Mouse (Mus musculus): ENCODE measurements around the gene Prr18. TPM values are rescaled to one million over a fixed set of nuclear protein-coding genes. Genes with fewer than 3 reads are reported as not detected.

Gene Prr18
- polyA plus RNA-seq, 2 experiments: 0.28 to 1.0 TPM

DNA sequence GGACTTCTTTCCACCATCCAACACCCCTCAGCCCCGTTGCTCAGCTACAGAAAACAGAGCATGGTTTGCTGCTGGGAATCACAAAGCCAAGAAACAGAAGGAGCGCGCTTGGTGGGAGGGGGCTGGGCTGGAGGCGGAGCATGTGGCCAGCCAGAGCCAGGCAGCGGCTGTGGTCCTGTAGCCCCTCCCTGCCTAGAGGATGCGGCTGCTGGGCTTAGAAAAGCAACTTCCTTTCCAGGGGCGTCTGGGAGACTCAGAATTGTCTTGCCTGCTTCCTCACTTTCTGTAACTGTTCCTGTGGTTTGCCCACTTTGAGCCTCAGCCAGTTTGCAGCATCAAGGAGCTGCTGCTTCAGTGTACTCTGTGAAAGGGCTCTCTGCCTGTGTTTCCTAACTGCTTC is 34.6 kb downstream of the Prr18 start:
- H3K9me3 ChIP-seq (ENCODE audit: control insufficient read depth, low read length): no peaks in the 10 kb centered on the region
- H3K4me1 ChIP-seq (ENCODE audit: control insufficient read depth, insufficient read depth, low read length): peaks cover 30% of the 10 kb centered on the region
- WGBS: 2% methylated on average over 7 of the region's 7 CpGs
- peak overlapping the region; percentile 54 for H3K9ac ChIP-seq (ENCODE audit: low read depth, low read length, severe bottlenecking)
- H3K4me2 ChIP-seq (replicated peaks; ENCODE audit: low read depth, low read length, severe bottlenecking): peak overlapping the region; percentile 69
- TF ChIP-seq POLR2A (IDR thresholded peaks at IDR 0.05; ENCODE audit: borderline replicate concordance, extremely low read depth, insufficient read depth, insufficient read length): peak; percentile 27; the same call in 1 of the 2 replicates
- peak overlapping the region; percentile 31 for H3K4me3 ChIP-seq (replicated peaks; ENCODE audit: low read length)
- peak overlapping the region; percentile 81 for H3K27ac ChIP-seq (replicated peaks; ENCODE audit: low read depth, low read length)
- DNase-seq (ENCODE audit: low spot score): peak; percentile 86
- no peaks in the 10 kb centered on the region for H3K27me3 ChIP-seq (ENCODE audit: control insufficient read depth, insufficient read depth, low read length)
- peak; percentile 76 for ATAC-seq (ENCODE audit: low FRiP score, low read depth)
- H3K36me3 ChIP-seq (ENCODE audit: control insufficient read depth, insufficient read depth, low read length): no peaks in the 10 kb centered on the region

DNA sequence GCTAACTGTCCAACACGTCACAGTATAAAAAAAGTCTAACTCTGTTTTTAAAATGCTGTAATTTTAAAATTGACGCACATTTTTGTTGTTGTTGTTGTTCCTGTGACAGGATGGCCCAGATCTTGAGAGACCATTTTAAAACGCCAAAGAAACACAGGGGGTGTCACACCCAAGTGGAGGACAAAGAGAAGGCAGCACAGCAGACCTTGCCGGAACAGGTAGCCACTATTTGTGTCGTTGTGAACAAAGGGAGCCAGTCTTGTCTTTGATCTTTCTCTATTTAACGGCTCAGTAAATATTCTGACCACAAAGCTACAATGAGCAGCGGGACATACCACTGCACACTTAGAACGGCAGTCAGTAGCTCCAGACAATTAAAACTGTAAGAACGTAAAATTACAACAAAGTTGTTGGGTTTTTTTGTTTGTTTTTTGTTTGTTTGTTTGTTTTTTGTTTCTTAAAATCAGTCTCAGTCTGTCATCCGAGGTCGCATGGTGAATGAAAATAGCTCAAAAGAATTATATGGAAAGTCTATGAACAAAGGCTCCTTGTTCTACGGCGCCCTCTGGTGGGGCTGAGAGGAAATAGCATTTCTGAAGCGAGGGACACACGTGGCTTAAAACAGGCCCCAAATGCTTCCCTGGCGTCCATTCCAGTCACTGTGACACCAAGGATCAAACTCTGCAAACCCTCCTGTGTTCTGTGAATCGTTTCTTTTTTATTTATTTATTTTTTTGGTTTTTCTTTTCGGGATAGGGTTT is 35.2 kb downstream of the Prr18 start:
- Histone ChIP-seq H3K9me3 (ENCODE audit: control insufficient read depth, low read length) (no peaks in the 10 kb centered on the region), H3K36me3 (ENCODE audit: control insufficient read depth, insufficient read depth, low read length) (no peaks in the 10 kb centered on the region), H3K4me2 (replicated peaks; ENCODE audit: low read depth, low read length, severe bottlenecking) (peak overlapping the region; percentile 69), H3K27ac (replicated peaks; ENCODE audit: low read depth, low read length) (peak overlapping the region; percentile 81), H3K9ac (ENCODE audit: low read depth, low read length, severe bottlenecking) (peak overlapping the region; percentile 54), H3K4me3 (replicated peaks; ENCODE audit: low read length) (peak overlapping the region; percentile 31), H3K4me1 (ENCODE audit: control insufficient read depth, insufficient read depth, low read length) (peaks cover 24% of the 10 kb centered on the region), H3K27me3 (ENCODE audit: control insufficient read depth, insufficient read depth, low read length) (no peaks in the 10 kb centered on the region)
- ATAC-seq (ENCODE audit: low FRiP score, low read depth): peak; percentile 72
- no peak for TF ChIP-seq POLR2A (IDR thresholded peaks at IDR 0.05; ENCODE audit: borderline replicate concordance, extremely low read depth, insufficient read depth, insufficient read length)
- WGBS: 2% methylated on average over 18 of the region's 18 CpGs
- peak; percentile 71 for DNase-seq (ENCODE audit: low spot score)

DNA sequence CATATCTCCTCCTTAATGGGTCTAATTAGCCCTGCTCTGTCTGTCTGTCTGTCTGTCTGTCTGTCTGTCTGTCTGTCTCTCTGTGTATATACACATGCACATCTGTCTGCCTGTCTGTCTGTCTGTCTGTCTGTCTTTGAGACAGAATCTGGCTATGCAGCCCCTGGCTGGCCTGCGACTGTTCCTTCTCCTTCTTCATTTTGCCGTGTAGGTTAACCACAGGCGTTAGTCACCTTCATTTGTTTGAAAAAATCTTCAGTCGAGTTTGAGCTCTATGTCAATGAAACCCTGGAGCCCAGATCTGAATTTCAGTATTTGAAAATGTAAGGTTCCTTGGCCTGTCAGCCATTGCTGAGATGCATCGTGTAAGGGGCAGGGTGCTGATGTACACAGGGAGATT is 40.0 kb downstream of the Prr18 start:
- no peaks in the 10 kb centered on the region for H3K36me3 ChIP-seq (ENCODE audit: control insufficient read depth, insufficient read depth, low read length)
- peaks cover 2% of the 10 kb centered on the region; the same call in 1 of the 2 replicates for H3K4me1 ChIP-seq (ENCODE audit: control insufficient read depth, insufficient read depth, low read length)
- H3K27me3 ChIP-seq (ENCODE audit: control insufficient read depth, insufficient read depth, low read length): no peaks in the 10 kb centered on the region
- 62% methylated on average over 5 of the region's 5 CpGs for WGBS
- H3K27ac ChIP-seq (replicated peaks; ENCODE audit: low read depth, low read length): no peak overlapping the region
- no peak overlapping the region for H3K4me2 ChIP-seq (replicated peaks; ENCODE audit: low read depth, low read length, severe bottlenecking)
- no peak for TF ChIP-seq POLR2A (IDR thresholded peaks at IDR 0.05; ENCODE audit: borderline replicate concordance, extremely low read depth, insufficient read depth, insufficient read length)
- ATAC-seq (ENCODE audit: low FRiP score, low read depth): no peak
- no peaks in the 10 kb centered on the region for H3K9me3 ChIP-seq (ENCODE audit: control insufficient read depth, low read length)
- H3K4me3 ChIP-seq (replicated peaks; ENCODE audit: low read length): no peak overlapping the region
- DNase-seq (ENCODE audit: low spot score): no peak
- H3K9ac ChIP-seq (ENCODE audit: low read depth, low read length, severe bottlenecking): no peak overlapping the region

DNA sequence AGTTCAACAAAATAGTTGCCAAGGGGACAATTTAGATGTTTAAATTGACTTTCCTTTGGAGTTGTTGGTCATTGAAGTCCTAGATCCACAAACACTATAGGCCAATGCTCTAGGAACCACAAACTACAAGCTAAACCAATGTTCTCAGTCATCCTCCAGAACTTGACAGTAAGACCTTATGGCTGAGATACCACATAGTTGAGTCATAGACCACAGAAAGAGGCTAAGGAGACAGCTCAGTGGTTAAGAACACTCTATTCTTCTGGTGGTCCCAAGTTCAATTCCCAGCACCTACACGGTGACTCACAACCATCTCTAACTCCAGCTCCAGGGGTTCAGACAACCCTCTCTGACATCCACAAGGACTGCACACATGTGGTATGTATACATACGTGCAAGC is 48.2 kb downstream of the Prr18 start:
- ATAC-seq (ENCODE audit: low FRiP score, low read depth): no peak
- Histone ChIP-seq H3K4me3 (replicated peaks; ENCODE audit: low read length) (no peak overlapping the region), H3K27ac (replicated peaks; ENCODE audit: low read depth, low read length) (no peak overlapping the region), H3K4me2 (replicated peaks; ENCODE audit: low read depth, low read length, severe bottlenecking) (no peak overlapping the region), H3K9ac (ENCODE audit: low read depth, low read length, severe bottlenecking) (no peak overlapping the region), H3K9me3 (ENCODE audit: control insufficient read depth, low read length) (no peaks in the 10 kb centered on the region), H3K27me3 (ENCODE audit: control insufficient read depth, insufficient read depth, low read length) (peaks cover 11% of the 10 kb centered on the region), H3K4me1 (ENCODE audit: control insufficient read depth, insufficient read depth, low read length) (peaks cover 5% of the 10 kb centered on the region; the same call in 1 of the 2 replicates), H3K36me3 (ENCODE audit: control insufficient read depth, insufficient read depth, low read length) (no peaks in the 10 kb centered on the region)
- WGBS: 94% methylated on average over 2 of the region's 2 CpGs
- DNase-seq (ENCODE audit: low spot score): no peak
- no peak for TF ChIP-seq POLR2A (IDR thresholded peaks at IDR 0.05; ENCODE audit: borderline replicate concordance, extremely low read depth, insufficient read depth, insufficient read length)

DNA sequence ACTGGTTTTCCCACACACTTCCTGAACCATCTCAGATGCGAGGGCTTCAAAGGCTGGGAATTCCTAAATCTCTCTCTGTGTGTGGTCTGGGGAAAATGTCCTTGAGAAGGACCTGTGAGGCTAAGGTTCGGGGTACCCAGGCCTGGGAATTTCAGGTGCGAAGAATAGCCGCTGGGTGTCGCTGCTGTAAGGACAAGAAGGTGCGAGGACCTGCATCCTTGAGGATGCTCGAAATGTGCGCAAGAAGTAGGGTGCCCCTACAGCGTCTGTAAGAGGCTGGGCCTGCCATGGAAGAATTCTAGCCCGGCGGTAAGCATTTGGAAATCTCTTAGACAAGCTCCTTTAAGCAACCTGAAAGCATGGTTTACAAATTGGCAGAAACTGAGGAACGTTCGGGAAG is 51.2 kb downstream of the Prr18 start:
- H3K4me3 ChIP-seq (replicated peaks; ENCODE audit: low read length): no peak overlapping the region
- ATAC-seq (ENCODE audit: low FRiP score, low read depth) (no peak), DNase-seq (ENCODE audit: low spot score) (no peak)
- no peak for TF ChIP-seq POLR2A (IDR thresholded peaks at IDR 0.05; ENCODE audit: borderline replicate concordance, extremely low read depth, insufficient read depth, insufficient read length)
- peaks cover 5% of the 10 kb centered on the region; the same call in 1 of the 2 replicates for H3K4me1 ChIP-seq (ENCODE audit: control insufficient read depth, insufficient read depth, low read length)
- WGBS: 2% methylated on average over 13 of the region's 13 CpGs
- H3K36me3 ChIP-seq (ENCODE audit: control insufficient read depth, insufficient read depth, low read length): no peaks in the 10 kb centered on the region
- no peaks in the 10 kb centered on the region for H3K9me3 ChIP-seq (ENCODE audit: control insufficient read depth, low read length)
- peak overlapping the region; percentile 39 for H3K4me2 ChIP-seq (replicated peaks; ENCODE audit: low read depth, low read length, severe bottlenecking)
- no peak overlapping the region for H3K27ac ChIP-seq (replicated peaks; ENCODE audit: low read depth, low read length)
- no peak overlapping the region for H3K9ac ChIP-seq (ENCODE audit: low read depth, low read length, severe bottlenecking)
- H3K27me3 ChIP-seq (ENCODE audit: control insufficient read depth, insufficient read depth, low read length): peaks cover 11% of the 10 kb centered on the region
